Mouse (Mus musculus) CD4-positive, CD25-positive, alpha-beta regulatory T cell, adult 4 months (primary cell): ENCODE measurements around the gene Gm14085. TPM values are rescaled to one million over a fixed set of nuclear protein-coding genes. Genes with fewer than 3 reads are reported as not detected.
"Not testable (repeated sequence)": the region's sequence is repeated elsewhere in the genome, so short reads cannot be mapped to it uniquely, and the experiment has no call there.

Experiments used
- ATAC-seq: one replicate; pipeline ENCODE4 v1.8.0; 2017
- polyA plus RNA-seq, 2 experiments: library from polyadenylated mRNA; unstranded; fragments of 100-300 nt; shearing (Covaris generic); gene quantifications; one replicate each; pipeline ENCODE4 v1.2.1; 2017

Gm14085 gene
- polyA plus RNA-seq, result 10 to 100 TPM; 42.9 to 70.0 TPM

DNA sequence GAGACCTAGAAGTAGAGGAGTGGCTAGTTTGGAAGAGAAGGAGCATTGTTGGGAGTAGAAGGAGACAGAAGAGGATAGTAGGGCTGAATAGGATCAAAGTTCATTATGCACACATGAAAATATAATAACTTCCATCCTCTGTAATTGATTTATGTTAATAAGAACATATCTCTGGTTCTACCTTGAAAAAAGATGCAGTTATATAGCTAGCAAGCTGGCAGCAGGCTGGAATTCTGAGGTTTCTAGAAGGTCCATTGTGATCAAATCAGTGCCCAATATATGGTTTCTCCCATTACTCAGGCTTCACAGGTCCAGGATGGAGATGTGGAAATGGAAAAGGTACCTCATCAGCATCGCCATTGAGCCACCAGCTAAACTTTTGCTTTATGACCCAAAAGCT, at the start of gene Gm14085:
Gene Gm14085 (plus strand): TSS at position 301 of the 400 bp plus-strand sequence.
- no peak for ATAC-seq

DNA sequence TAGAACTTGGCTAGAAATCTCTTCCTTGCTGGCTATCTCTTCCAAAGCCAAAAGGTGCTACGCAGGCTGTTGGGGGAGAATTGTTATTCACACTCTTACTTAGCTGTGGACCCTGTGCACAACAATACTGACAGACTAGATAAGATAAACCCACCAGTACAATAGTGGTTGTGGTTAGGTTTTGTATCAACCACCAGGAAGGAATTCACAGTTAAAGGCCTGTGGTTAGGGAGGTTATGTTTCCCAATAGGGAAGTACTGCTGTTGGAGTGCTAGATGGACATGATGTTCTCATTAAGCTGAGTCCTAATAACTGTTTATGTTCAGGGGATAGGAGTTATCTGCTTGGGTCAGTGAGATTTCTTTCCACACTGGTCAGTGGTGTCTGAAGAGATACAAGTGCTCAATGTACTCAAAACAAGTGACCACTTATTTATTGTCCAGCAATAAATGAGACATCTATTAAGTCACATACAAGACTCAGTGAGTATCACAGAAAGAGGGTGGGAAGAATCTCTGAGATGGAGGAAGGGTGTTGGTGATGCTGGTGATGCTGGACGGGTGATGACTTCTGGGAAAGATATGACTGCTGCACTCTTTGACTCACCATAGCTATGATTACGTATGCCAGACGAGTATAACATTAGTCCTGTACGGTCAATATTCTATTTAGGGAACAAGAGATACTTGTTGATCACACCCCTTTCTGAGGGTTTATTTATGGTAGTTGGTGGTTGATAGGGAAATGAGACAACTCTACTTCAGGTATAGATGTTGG, 45.8 kb upstream of the Gm14085 start:
- ATAC-seq, result not testable (repeated sequence)

GRCm38 (mm10) chr2:122440521-122440920, 44.2 kb upstream of the Gm14085 start:
- peak; percentile 100 for ATAC-seq

GRCm38 (mm10) chr2:122441000-122441933, 43.5 kb upstream of the Gm14085 start:
- ATAC-seq, result no peak

GRCm38 (mm10) chr2:122450351-122450750, 34.4 kb upstream of the Gm14085 start:
- no peak for ATAC-seq

GRCm38 (mm10) chr2:122452426-122452825, 32.3 kb upstream of the Gm14085 start:
- no peak for ATAC-seq

DNA sequence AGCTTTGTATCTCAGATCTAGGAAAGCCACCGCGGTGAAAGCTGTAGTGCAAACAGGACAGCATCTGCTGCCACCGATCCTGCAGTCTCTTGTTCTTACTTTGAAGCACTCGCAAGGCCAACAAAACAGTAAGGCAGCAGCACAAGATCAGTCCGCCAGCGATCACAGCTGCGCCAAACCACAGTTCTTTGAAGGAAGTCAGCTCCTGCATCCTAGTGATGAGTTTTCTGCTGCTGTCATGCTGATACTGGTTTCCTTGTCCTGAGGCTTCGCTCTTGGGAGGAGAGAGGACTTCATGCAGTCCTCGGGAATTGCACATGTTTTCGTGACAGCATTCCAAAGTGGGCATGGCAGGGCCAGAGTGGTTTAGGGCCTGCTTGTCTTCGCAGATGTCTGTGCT, 17.8 kb upstream of the Gm14085 start:
- ATAC-seq, result peak; percentile 16

DNA sequence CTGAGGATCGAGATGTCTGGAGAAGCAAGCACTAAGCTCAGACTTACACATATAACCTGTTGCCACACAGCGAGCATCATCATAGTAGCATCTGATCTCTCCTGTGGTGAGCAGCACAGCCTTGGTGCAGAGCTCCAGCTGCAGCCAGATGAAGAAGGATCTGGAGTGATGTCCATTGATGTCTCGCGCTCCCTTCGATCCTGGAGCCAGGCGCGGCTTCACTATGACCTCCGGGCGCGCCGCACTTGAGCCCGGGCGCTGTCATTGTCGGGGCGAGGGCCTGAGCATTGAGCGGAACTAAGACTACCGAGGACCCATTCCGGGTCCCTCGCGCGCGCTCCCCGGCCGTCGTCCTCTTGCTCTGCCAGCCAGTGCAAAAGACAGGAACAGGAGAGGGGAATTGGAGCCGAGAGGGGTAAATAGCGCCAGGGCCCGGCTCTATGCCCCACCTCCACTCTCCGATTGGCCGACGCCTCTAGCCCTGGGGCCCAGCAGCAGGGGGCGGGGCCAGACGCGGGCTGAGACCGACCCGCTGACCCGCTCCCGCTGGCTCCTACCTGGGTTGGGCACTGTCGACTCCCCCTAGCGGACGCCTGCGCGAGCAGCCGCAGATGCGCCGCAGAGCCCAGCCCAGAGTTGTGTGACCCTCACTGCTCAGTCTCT, 17.3 kb upstream of the Gm14085 start:
- ATAC-seq, result peak; percentile 76

DNA sequence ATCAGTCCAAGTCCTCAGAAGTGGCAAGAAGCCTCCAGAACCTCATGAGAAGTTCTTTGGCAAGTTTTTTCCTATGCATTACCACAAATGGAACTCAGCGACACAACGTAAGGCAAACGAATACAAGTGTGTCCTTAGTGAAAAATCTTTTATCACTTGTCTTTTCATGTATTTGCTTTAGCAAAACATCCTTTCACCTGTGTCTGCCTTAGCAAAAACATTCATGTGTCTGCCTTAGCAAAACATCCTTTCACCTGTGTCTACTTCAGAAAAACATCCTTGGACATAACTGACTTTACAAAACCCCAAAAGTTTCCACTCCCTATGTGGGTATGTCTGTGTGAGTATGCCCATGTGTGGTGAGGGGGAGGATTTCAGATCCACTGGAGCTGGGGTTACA, 15.5 kb upstream of the Gm14085 start:
- ATAC-seq, result peak; percentile 46

DNA sequence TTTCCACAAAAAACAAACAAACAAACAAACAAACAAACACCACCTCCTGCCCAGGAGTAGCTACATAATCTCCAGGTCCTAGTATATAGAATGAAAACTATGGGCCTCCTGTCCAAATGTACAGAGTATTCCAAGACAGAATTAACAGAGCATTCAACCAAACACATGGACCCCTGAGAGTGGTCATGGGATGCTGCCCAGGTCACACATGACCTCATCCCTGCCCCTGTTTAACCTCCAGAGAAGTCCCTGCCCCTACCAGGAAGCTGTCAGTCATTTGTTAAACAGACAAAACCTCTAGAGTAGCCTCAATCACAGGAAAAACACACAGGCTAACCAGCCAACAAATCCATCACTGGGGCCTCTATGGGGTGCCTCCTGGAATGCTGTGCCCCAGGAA, 8.2 kb upstream of the Gm14085 start:
- no peak for ATAC-seq

GRCm38 (mm10) chr2:122483787-122484186, 954 bp upstream of the Gm14085 start:
- not testable (repeated sequence) for ATAC-seq

DNA sequence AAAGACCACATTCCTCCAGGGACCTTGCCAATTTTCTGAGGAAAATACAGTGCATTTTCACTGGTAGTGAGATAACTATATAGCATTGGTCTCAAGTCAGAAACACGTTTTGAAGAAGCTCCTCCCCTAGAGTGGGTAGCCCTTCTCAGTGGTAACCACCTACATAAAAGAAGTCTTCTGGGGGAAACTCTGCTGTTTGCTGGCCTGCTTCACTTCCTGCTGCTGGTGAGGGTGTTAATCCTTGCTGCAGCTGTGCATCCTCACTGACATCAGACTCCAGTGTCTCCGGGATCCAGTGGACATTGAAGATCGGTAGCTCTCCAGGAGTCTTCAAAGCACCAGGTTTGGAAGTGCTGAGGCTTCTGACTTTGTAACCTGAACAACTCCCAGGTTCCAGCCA, 913 bp downstream of the Gm14085 start:
- peak; percentile 94 for ATAC-seq

DNA sequence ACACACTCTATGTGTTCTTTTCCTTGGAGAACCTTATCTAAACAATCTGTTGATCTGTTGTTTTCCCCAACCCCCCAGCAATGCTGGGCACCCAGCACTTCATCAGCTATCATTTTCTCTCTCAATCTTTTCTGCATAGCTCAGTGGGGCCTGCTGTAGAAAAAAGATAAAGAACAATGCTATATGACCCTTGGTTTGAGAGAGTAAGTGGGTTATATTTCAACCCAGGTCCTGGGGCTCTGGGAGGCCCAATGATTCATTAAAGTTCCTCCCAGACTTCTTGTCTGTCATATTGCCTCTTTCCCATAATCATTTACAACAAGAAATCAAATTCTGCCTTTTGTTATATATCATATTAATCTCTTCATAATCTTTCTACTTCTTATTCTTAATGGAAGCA, 1.4 kb downstream of the Gm14085 start:
- not testable (repeated sequence) for ATAC-seq

GRCm38 (mm10) chr2:122486674-122487073, 1.9 kb downstream of the Gm14085 start:
- ATAC-seq, result no peak

GRCm38 (mm10) chr2:122529696-122530095, 45.0 kb downstream of the Gm14085 start:
- ATAC-seq, result peak; percentile 56

GRCm38 (mm10) chr2:122531290-122531689, 46.5 kb downstream of the Gm14085 start:
- ATAC-seq, result no peak

DNA sequence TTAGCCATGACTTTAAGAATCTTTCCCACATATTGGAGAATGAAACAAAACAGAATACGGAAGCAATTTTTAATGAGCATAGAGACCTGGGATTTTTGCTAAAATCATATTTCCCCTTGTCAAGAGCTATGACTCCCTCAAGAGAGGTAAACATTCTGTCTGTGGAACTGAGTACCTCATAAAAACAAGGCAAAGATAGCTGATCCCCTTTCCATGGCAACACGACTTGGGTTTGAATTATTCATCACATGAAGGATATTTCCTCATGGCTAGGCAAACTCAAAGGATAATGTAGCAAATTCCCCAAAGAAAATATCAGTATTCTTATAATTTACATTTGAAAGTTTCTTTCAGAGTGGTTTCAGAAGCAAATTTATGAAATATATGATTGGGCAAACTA, 47.0 kb downstream of the Gm14085 start:
- no peak for ATAC-seq

GRCm38 (mm10) chr2:122532136-122532801, 47.5 kb downstream of the Gm14085 start:
- no peak for ATAC-seq

GRCm38 (mm10) chr2:122532802-122533186, 48.1 kb downstream of the Gm14085 start:
- no peak for ATAC-seq

GRCm38 (mm10) chr2:122533378-122533777, 48.6 kb downstream of the Gm14085 start:
- no peak for ATAC-seq

DNA sequence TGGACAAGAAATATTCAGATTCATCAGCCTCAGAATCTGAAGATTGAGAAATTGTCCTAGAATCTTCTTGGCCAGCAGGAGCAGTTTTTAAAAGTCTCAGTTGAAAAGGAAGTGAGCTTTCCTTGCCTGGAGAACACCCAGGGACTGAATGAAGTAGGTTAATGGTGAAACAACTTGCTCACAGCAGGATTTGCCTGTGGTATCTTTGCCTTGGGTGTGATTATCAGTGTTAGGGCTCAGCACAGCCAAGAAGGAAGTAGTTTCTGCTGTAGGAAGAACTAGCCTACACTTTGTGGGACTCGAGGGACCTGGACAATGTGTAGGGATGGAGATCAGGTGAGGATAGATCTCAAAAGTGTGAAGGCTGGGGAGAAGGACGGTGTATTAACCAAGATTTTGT, 49.9 kb downstream of the Gm14085 start:
- ATAC-seq, result no peak

GRCm38 (mm10) chr2:122558317-122558716, 73.6 kb downstream of the Gm14085 start:
- peak; percentile 77 for ATAC-seq
